Mouse (Mus musculus): Measurements from ENCODE around the gene Rgs6. TPM values are rescaled to one million over a fixed set of nuclear protein-coding genes. Genes with fewer than 3 reads are reported as not detected.

Gene Rgs6
- polyA plus RNA-seq, 1 experiment from 2014 or later: 11.5 TPM

- Histone ChIP-seq H3K9me3 (replicated peaks; ENCODE audit: control insufficient read depth, low read length) (no peaks in the 10 kb centered on the region), H3K27ac (ENCODE audit: low read length) (no peak overlapping the region), H3K4me3 (ENCODE audit: low read length) (no peak overlapping the region), H3K27me3 (ENCODE audit: control insufficient read depth, insufficient read depth, low read length) (no peaks in the 10 kb centered on the region), H3K4me1 (ENCODE audit: control insufficient read depth, insufficient read depth, low read length) (peaks cover 3% of the 10 kb centered on the region; the same call in 1 of the 2 replicates), H3K36me3 (ENCODE audit: control insufficient read depth, insufficient read depth) (no peaks in the 10 kb centered on the region), H3K4me2 (ENCODE audit: low read depth, low read length) (no peak overlapping the region), H3K9ac (ENCODE audit: low read length) (no peak overlapping the region)
- no peak for ATAC-seq (replicated peaks; ENCODE audit: extremely low read depth, insufficient read depth, low FRiP score)
- 67% methylated on average over 7 of the region's 7 CpGs for WGBS
Measured at GRCm38 (mm10) chr12:82587348-82587895, 670 bp upstream of the Rgs6 start.

GRCm38 (mm10) chr12:82588846-82589630, 946 bp downstream of the Rgs6 start:
- no peak for ATAC-seq (replicated peaks; ENCODE audit: extremely low read depth, insufficient read depth, low FRiP score)
- Histone ChIP-seq H3K4me1 (ENCODE audit: control insufficient read depth, insufficient read depth, low read length) (peaks cover 3% of the 10 kb centered on the region; the same call in 1 of the 2 replicates), H3K9ac (ENCODE audit: low read length) (no peak overlapping the region), H3K4me3 (ENCODE audit: low read length) (0 out of 2 replicates have a peak overlapping the region, but pooled peaks have one; percentile 3), H3K27ac (ENCODE audit: low read length) (no peak overlapping the region), H3K9me3 (replicated peaks; ENCODE audit: control insufficient read depth, low read length) (no peaks in the 10 kb centered on the region), H3K36me3 (ENCODE audit: control insufficient read depth, insufficient read depth) (no peaks in the 10 kb centered on the region), H3K4me2 (ENCODE audit: low read depth, low read length) (peak overlapping the region; percentile 59), H3K27me3 (ENCODE audit: control insufficient read depth, insufficient read depth, low read length) (no peaks in the 10 kb centered on the region)
- WGBS: 19% methylated on average over 18 of the region's 19 CpGs

GRCm38 (mm10) chr12:82599011-82599410, 10.9 kb downstream of the Rgs6 start:
- H3K27ac ChIP-seq (ENCODE audit: low read length): no peak overlapping the region
- H3K36me3 ChIP-seq (ENCODE audit: control insufficient read depth, insufficient read depth): no peaks in the 10 kb centered on the region
- no peak overlapping the region for H3K4me3 ChIP-seq (ENCODE audit: low read length)
- H3K4me1 ChIP-seq (ENCODE audit: control insufficient read depth, insufficient read depth, low read length): peaks cover 2% of the 10 kb centered on the region
- no peak overlapping the region for H3K4me2 ChIP-seq (ENCODE audit: low read depth, low read length)
- no peak overlapping the region for H3K9ac ChIP-seq (ENCODE audit: low read length)
- WGBS: 94% methylated on average over 2 of the region's 2 CpGs
- no peaks in the 10 kb centered on the region for H3K27me3 ChIP-seq (ENCODE audit: control insufficient read depth, insufficient read depth, low read length)
- no peaks in the 10 kb centered on the region for H3K9me3 ChIP-seq (replicated peaks; ENCODE audit: control insufficient read depth, low read length)
- no peak for ATAC-seq (replicated peaks; ENCODE audit: extremely low read depth, insufficient read depth, low FRiP score)

DNA sequence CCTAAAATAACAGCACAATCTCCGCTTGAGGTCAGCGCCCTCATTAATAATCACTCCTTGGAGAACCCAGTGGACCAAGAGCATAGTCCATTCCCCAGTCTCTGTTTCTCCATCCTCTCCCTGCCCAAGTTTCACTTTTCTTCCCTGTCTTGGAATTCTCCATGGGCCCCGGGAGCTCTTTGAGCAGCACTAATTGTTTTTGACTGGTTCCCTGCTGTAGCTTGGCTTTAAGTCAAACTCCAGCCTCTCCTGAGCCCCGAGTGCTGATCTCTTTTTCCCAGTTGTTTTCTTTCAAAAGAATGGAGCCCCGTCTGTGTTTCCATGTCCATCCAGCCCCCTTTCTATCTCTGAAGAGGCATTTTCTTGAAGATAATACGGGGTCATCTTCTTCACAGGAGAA, 12.3 kb downstream of the Rgs6 start:
- Histone ChIP-seq H3K27ac (ENCODE audit: low read length) (no peak overlapping the region), H3K4me1 (ENCODE audit: control insufficient read depth, insufficient read depth, low read length) (peaks cover 7% of the 10 kb centered on the region), H3K9ac (ENCODE audit: low read length) (no peak overlapping the region), H3K4me3 (ENCODE audit: low read length) (no peak overlapping the region), H3K27me3 (ENCODE audit: control insufficient read depth, insufficient read depth, low read length) (no peaks in the 10 kb centered on the region), H3K4me2 (ENCODE audit: low read depth, low read length) (no peak overlapping the region), H3K36me3 (ENCODE audit: control insufficient read depth, insufficient read depth) (no peaks in the 10 kb centered on the region), H3K9me3 (replicated peaks; ENCODE audit: control insufficient read depth, low read length) (no peaks in the 10 kb centered on the region)
- no peak for ATAC-seq (replicated peaks; ENCODE audit: extremely low read depth, insufficient read depth, low FRiP score)
- 69% methylated on average over 6 of the region's 6 CpGs for WGBS

- no peak overlapping the region for H3K4me3 ChIP-seq (ENCODE audit: low read length)
- peaks cover 7% of the 10 kb centered on the region for H3K4me1 ChIP-seq (ENCODE audit: control insufficient read depth, insufficient read depth, low read length)
- no peaks in the 10 kb centered on the region for H3K27me3 ChIP-seq (ENCODE audit: control insufficient read depth, insufficient read depth, low read length)
- H3K36me3 ChIP-seq (ENCODE audit: control insufficient read depth, insufficient read depth): no peaks in the 10 kb centered on the region
- ATAC-seq (replicated peaks; ENCODE audit: extremely low read depth, insufficient read depth, low FRiP score): no peak
- H3K9me3 ChIP-seq (replicated peaks; ENCODE audit: control insufficient read depth, low read length): no peaks in the 10 kb centered on the region
- H3K9ac ChIP-seq (ENCODE audit: low read length): no peak overlapping the region
- WGBS: 80% methylated on average over 4 of the region's 4 CpGs
- H3K27ac ChIP-seq (ENCODE audit: low read length): no peak overlapping the region
- no peak overlapping the region for H3K4me2 ChIP-seq (ENCODE audit: low read depth, low read length)
Measured at GRCm38 (mm10) chr12:82602823-82603222, 14.7 kb downstream of the Rgs6 start.

GRCm38 (mm10) chr12:82603308-82603707, 15.2 kb downstream of the Rgs6 start:
- H3K4me1 ChIP-seq (ENCODE audit: control insufficient read depth, insufficient read depth, low read length): peaks cover 7% of the 10 kb centered on the region
- WGBS: 100% methylated on average over 1 of the region's 1 CpGs
- no peaks in the 10 kb centered on the region for H3K36me3 ChIP-seq (ENCODE audit: control insufficient read depth, insufficient read depth)
- no peaks in the 10 kb centered on the region for H3K9me3 ChIP-seq (replicated peaks; ENCODE audit: control insufficient read depth, low read length)
- no peak overlapping the region for H3K27ac ChIP-seq (ENCODE audit: low read length)
- H3K4me2 ChIP-seq (ENCODE audit: low read depth, low read length): no peak overlapping the region
- H3K27me3 ChIP-seq (ENCODE audit: control insufficient read depth, insufficient read depth, low read length): no peaks in the 10 kb centered on the region
- no peak for ATAC-seq (replicated peaks; ENCODE audit: extremely low read depth, insufficient read depth, low FRiP score)
- H3K9ac ChIP-seq (ENCODE audit: low read length): no peak overlapping the region
- no peak overlapping the region for H3K4me3 ChIP-seq (ENCODE audit: low read length)

DNA sequence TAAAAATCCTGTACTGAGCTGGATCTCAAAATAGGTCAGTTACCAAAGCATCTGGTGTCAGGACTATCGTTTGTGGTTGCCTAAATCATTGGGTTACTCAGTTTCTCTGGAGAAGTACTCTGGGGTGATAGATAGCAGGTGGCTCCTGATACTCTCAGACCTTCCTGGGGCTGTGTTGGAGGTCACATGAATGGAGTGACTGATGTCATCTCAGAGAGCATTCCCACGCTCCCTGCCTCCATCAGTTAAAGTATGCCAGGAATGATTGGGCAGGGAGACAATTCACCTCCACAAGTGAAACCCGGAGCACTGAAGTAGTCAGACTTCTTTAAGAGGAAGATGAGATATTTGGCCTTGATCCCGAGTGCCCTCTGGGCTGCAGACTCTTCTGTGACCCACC, 15.9 kb downstream of the Rgs6 start:
- no peaks in the 10 kb centered on the region for H3K36me3 ChIP-seq (ENCODE audit: control insufficient read depth, insufficient read depth)
- H3K4me1 ChIP-seq (ENCODE audit: control insufficient read depth, insufficient read depth, low read length): peaks cover 7% of the 10 kb centered on the region
- ATAC-seq (replicated peaks; ENCODE audit: extremely low read depth, insufficient read depth, low FRiP score): no peak
- H3K4me3 ChIP-seq (ENCODE audit: low read length): no peak overlapping the region
- H3K9ac ChIP-seq (ENCODE audit: low read length): no peak overlapping the region
- no peak overlapping the region for H3K4me2 ChIP-seq (ENCODE audit: low read depth, low read length)
- WGBS: 17% methylated on average over 4 of the region's 4 CpGs
- H3K27me3 ChIP-seq (ENCODE audit: control insufficient read depth, insufficient read depth, low read length): no peaks in the 10 kb centered on the region
- H3K27ac ChIP-seq (ENCODE audit: low read length): no peak overlapping the region
- H3K9me3 ChIP-seq (replicated peaks; ENCODE audit: control insufficient read depth, low read length): no peaks in the 10 kb centered on the region

GRCm38 (mm10) chr12:82612769-82613660, 24.9 kb downstream of the Rgs6 start:
- no peak for ATAC-seq (replicated peaks; ENCODE audit: extremely low read depth, insufficient read depth, low FRiP score)
- Histone ChIP-seq H3K27ac (ENCODE audit: low read length) (peak overlapping the region; percentile 48; the same call in 1 of the 2 replicates), H3K4me1 (ENCODE audit: control insufficient read depth, insufficient read depth, low read length) (peaks cover 22% of the 10 kb centered on the region), H3K9me3 (replicated peaks; ENCODE audit: control insufficient read depth, low read length) (peaks cover 2% of the 10 kb centered on the region; the same call in 1 of the 2 replicates), H3K4me2 (ENCODE audit: low read depth, low read length) (no peak overlapping the region), H3K9ac (ENCODE audit: low read length) (no peak overlapping the region), H3K4me3 (ENCODE audit: low read length) (no peak overlapping the region), H3K27me3 (ENCODE audit: control insufficient read depth, insufficient read depth, low read length) (peaks cover 7% of the 10 kb centered on the region), H3K36me3 (ENCODE audit: control insufficient read depth, insufficient read depth) (no peaks in the 10 kb centered on the region)
- WGBS: 55% methylated on average over 13 of the region's 13 CpGs

- peaks cover 2% of the 10 kb centered on the region; the same call in 1 of the 2 replicates for H3K9me3 ChIP-seq (replicated peaks; ENCODE audit: control insufficient read depth, low read length)
- no peaks in the 10 kb centered on the region for H3K36me3 ChIP-seq (ENCODE audit: control insufficient read depth, insufficient read depth)
- no peak for ATAC-seq (replicated peaks; ENCODE audit: extremely low read depth, insufficient read depth, low FRiP score)
- peak overlapping the region; percentile 72 for H3K4me2 ChIP-seq (ENCODE audit: low read depth, low read length)
- peaks cover 16% of the 10 kb centered on the region for H3K27me3 ChIP-seq (ENCODE audit: control insufficient read depth, insufficient read depth, low read length)
- WGBS: 3% methylated on average over 19 of the region's 19 CpGs
- peaks cover 25% of the 10 kb centered on the region for H3K4me1 ChIP-seq (ENCODE audit: control insufficient read depth, insufficient read depth, low read length)
- H3K9ac ChIP-seq (ENCODE audit: low read length): peak overlapping the region; percentile 79
- H3K27ac ChIP-seq (ENCODE audit: low read length): no peak overlapping the region
- H3K4me3 ChIP-seq (ENCODE audit: low read length): peak overlapping the region; percentile 75
Measured at GRCm38 (mm10) chr12:82616486-82616812, 28.4 kb downstream of the Rgs6 start.
